Mouse (Mus musculus) ES-Bruce4 (cell line): ENCODE results near the gene Pgam1.

Experiments
- CTCF ChIP-seq: IDR thresholded peaks from one replicate; pipeline ENCODE4 v1.8.1; 2011; ENCODE audit warnings: low read depth, low read length
- EP300 ChIP-seq: IDR thresholded peaks from 2 replicates; pipeline ENCODE4 v1.6.1; 2011; ENCODE audit warnings: low read depth, low read length; ENCODE audit not compliant: insufficient read depth

DNA sequence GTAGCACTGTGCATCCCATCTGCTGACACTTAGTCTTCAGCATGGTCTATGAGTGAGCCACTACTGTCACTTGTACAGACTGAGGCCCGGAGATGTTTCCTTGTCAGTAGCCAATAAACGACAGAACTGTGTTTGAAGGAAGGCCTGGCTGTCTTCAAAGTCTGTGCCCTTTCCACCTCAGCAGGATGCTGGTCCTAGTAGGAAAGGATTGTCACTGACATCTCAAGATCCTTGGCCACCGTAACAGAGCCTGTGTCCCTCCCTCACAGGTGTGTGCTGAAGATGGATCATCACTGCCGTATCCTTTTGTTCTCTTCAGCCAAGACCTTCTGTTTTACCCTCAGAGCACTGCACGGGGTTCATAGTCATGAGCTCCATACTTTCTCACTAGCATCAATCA lies 26.8 kb downstream of the Pgam1 start:
- no peak for TF ChIP-seq EP300
- TF ChIP-seq CTCF = no peak
